Mouse (Mus musculus) stomach, embryonic 14.5 days (tissue): ENCODE data around the gene Ubqln1. TPM values are rescaled to one million over a fixed set of nuclear protein-coding genes. Genes with fewer than 3 reads are reported as not detected.

Source experiments
- polyA plus RNA-seq: library from polyadenylated mRNA; unstranded; fragments of >200 nt; fragmentation: Nextera tagmentation; extraction: Ambion mirVana; gene quantifications from 2 replicates; pipeline ENCODE4 v1.2.1, GENCODE M21; 2014

The Ubqln1 gene
- polyA plus RNA-seq, 1 experiment from 2014 or later = 76.2 TPM

Other genes with a start within 250 kb of the Ubqln1 start
- gene Klhl3, start 102.1 kb downstream of the Ubqln1 start, polyA plus RNA-seq = 3.2 and 3.3 TPM in 2 replicates
- gene Hnrnpa0, start 87.1 kb downstream of the Ubqln1 start, polyA plus RNA-seq = 51.2 and 53.1 TPM in 2 replicates
- gene Idnk, start 58.0 kb downstream of the Ubqln1 start, polyA plus RNA-seq = 38.9 and 40.5 TPM in 2 replicates
- 24.1 and 26.0 TPM in 2 replicates for gene Gkap1, start 60.0 kb upstream of the Ubqln1 start, polyA plus RNA-seq
- 0.59 and 1.1 TPM in 2 replicates for gene Kif27, start 143.5 kb upstream of the Ubqln1 start, polyA plus RNA-seq
- 30.6 and 33.0 TPM in 2 replicates for gene 2210016F16Rik, start 169.6 kb upstream of the Ubqln1 start, polyA plus RNA-seq
- gene Rmi1, start 186.6 kb upstream of the Ubqln1 start, polyA plus RNA-seq = 24.8 and 27.6 TPM in 2 replicates
- 1,425 and 1,587 TPM in 2 replicates for gene Hnrnpk, start 187.7 kb upstream of the Ubqln1 start, polyA plus RNA-seq